Mouse (Mus musculus): ENCODE measurements at regions not wholly inside any gene's neighbourhood (a gene's known extent, or its start where the extent isn't known, plus 50 kb on each side); places are given as distances from the start of the nearest gene placed in this dataset.

GRCm38 (mm10) chr3:156472665-156473064 lies 88.9 kb upstream of the Negr1 start:
- DNase-seq: no peak
- H3K4me3 ChIP-seq: no peak overlapping the region
- TF ChIP-seq EP300 (IDR thresholded peaks at IDR 0.05; ENCODE audit: insufficient read depth, low read depth, low read length): no peak
- TF ChIP-seq CTCF (IDR thresholded peaks at IDR 0.05): no peak
- TF ChIP-seq POLR2A (IDR thresholded peaks at IDR 0.05; ENCODE audit: insufficient read depth, low read depth, low read length): no peak
- H3K27ac ChIP-seq: no peak overlapping the region
- intact Hi-C loops (cut with DNase I): no loop called here
- no peak overlapping the region for H3K9ac ChIP-seq (ENCODE audit: low read depth, low read length)
- H3K79me2 ChIP-seq (replicated peaks; ENCODE audit: control insufficient read depth, insufficient read depth, low read length): no peaks in the 10 kb centered on the region
- no peaks in the 10 kb centered on the region for H3K4me1 ChIP-seq (ENCODE audit: control insufficient read depth, insufficient read depth, low read length)
- 81% methylated on average over 4 of the region's 4 CpGs for WGBS
- H3K36me3 ChIP-seq (ENCODE audit: control insufficient read depth, insufficient read depth, low read length): no peaks in the 10 kb centered on the region
- H3K27me3 ChIP-seq (ENCODE audit: control insufficient read depth, insufficient read depth, low read length): no peaks in the 10 kb centered on the region

Data from heart, adult 2 months (tissue).